Mouse (Mus musculus): ENCODE results near the gene Atp8a1. TPM values are rescaled to one million over a fixed set of nuclear protein-coding genes. Genes with fewer than 3 reads are reported as not detected.

The Atp8a1 gene
- polyA plus RNA-seq, 1 experiment from 2014 or later = 41.5 TPM

DNA sequence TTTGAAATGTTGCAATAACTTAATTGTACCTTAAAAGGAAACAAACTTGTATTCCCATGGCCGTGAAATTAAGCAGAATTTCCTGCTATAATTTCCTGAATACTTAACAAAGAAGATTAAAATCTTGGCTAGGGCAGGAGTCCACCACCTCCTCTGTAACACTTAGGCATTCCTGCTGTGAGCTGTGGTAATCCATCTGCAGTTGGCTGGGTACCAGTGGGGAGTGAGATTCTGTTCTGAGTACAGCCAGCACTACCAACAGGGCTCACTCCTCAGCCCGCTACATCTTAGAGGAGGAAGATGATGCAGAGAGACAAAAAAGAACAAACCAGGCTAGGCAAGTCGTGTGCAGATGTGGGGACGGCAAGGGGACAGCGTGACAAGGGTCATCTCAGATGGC is 192.7 kb downstream of the Atp8a1 start:
- H3K4me3 ChIP-seq (replicated peaks; ENCODE audit: low read length) = no peak overlapping the region
- 68% methylated on average over 5 of the region's 5 CpGs for WGBS
- ATAC-seq = no peak
- H3K36me3 ChIP-seq (ENCODE audit: control insufficient read depth, insufficient read depth) = 0 out of 2 replicates have a peak, but pooled peaks cover 2% of the 10 kb centered on the region
- H3K27me3 ChIP-seq (replicated peaks; ENCODE audit: control insufficient read depth, insufficient read depth, low read length) = no peaks in the 10 kb centered on the region
- H3K27ac ChIP-seq (ENCODE audit: low read length) = no peak overlapping the region
- H3K4me1 ChIP-seq (replicated peaks; ENCODE audit: control insufficient read depth, insufficient read depth, low read length) = peaks cover 4% of the 10 kb centered on the region; the same call in 1 of the 2 replicates
- no peaks in the 10 kb centered on the region for H3K9me3 ChIP-seq (ENCODE audit: control insufficient read depth, low read length)
- H3K9ac ChIP-seq (replicated peaks; ENCODE audit: low read depth, low read length) = no peak overlapping the region
- H3K4me2 ChIP-seq (ENCODE audit: low read length) = no peak overlapping the region

DNA sequence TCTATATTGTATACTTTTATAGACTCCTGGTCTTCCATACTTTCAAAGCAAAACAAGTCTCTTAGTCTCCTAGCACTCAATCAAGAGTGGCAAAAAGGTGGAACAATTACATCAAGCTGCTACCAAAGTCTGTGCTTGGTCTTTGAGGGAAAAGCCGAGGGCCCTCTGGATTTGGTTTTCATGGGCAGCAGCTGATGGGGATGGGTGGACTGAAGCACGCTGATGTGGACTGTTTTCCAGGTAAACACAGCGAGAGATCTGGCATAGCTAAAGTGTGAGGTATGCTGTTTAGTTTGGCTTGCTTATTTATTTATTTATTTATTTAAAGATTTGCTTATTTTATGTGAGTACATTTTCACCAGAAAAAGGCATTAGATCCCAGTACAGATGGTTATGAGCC is 193.7 kb downstream of the Atp8a1 start:
- ATAC-seq = no peak
- Histone ChIP-seq H3K4me3 (replicated peaks; ENCODE audit: low read length) (no peak overlapping the region), H3K4me1 (replicated peaks; ENCODE audit: control insufficient read depth, insufficient read depth, low read length) (peaks cover 4% of the 10 kb centered on the region; the same call in 1 of the 2 replicates), H3K4me2 (ENCODE audit: low read length) (no peak overlapping the region), H3K27me3 (replicated peaks; ENCODE audit: control insufficient read depth, insufficient read depth, low read length) (no peaks in the 10 kb centered on the region), H3K9ac (replicated peaks; ENCODE audit: low read depth, low read length) (no peak overlapping the region), H3K36me3 (ENCODE audit: control insufficient read depth, insufficient read depth) (0 out of 2 replicates have a peak, but pooled peaks cover 2% of the 10 kb centered on the region), H3K27ac (ENCODE audit: low read length) (no peak overlapping the region), H3K9me3 (ENCODE audit: control insufficient read depth, low read length) (no peaks in the 10 kb centered on the region)
- WGBS = 93% methylated on average over 3 of the region's 3 CpGs

DNA sequence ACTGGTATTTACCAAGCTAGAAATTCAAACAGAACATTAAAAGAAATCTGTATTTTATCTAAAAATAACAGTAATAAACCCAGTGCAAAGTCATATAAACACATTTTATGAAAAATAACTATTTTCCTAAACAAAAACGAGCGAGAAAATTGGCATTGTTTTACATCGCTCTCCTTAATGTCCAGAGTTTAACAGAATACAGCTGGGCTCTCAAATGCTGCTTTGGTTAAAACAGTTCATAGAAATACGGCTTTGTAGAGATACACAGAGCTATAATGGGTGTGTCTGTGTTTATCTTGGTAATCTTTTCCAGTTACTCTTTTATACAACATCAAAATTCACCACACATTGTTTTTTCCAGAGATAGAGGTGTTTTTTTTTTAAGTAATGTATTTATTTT is 194.8 kb downstream of the Atp8a1 start:
- H3K9me3 ChIP-seq (ENCODE audit: control insufficient read depth, low read length) = no peaks in the 10 kb centered on the region
- no peak overlapping the region for H3K9ac ChIP-seq (replicated peaks; ENCODE audit: low read depth, low read length)
- H3K4me2 ChIP-seq (ENCODE audit: low read length) = no peak overlapping the region
- ATAC-seq = no peak
- no peak overlapping the region for H3K4me3 ChIP-seq (replicated peaks; ENCODE audit: low read length)
- H3K27ac ChIP-seq (ENCODE audit: low read length) = no peak overlapping the region
- H3K36me3 ChIP-seq (ENCODE audit: control insufficient read depth, insufficient read depth) = no peaks in the 10 kb centered on the region
- peaks cover 4% of the 10 kb centered on the region; the same call in 1 of the 2 replicates for H3K4me1 ChIP-seq (replicated peaks; ENCODE audit: control insufficient read depth, insufficient read depth, low read length)
- H3K27me3 ChIP-seq (replicated peaks; ENCODE audit: control insufficient read depth, insufficient read depth, low read length) = no peaks in the 10 kb centered on the region
- WGBS = 91% methylated on average over 4 of the region's 4 CpGs

DNA sequence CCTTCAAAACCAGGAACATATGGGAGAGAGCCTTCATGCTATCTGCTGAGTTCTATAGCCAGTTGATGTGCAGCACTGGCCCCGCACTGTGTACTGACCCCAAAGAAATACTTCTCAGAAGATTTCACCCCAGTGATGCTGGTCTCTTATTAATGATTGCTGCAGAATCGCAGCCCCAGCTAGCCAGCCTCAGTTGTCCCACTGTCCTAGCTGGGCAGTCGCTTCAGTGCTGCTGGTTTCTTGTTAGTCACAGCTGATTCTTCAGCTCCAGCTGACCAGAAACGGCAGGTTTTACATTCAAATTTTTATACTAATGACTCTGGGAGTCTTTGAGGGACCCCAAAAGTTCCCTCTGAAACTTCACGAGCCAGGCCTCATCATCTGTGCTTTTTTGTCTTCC is 197.2 kb downstream of the Atp8a1 start:
- Histone ChIP-seq H3K9ac (replicated peaks; ENCODE audit: low read depth, low read length) (no peak overlapping the region), H3K9me3 (ENCODE audit: control insufficient read depth, low read length) (no peaks in the 10 kb centered on the region), H3K4me2 (ENCODE audit: low read length) (no peak overlapping the region), H3K4me1 (replicated peaks; ENCODE audit: control insufficient read depth, insufficient read depth, low read length) (no peaks in the 10 kb centered on the region), H3K27me3 (replicated peaks; ENCODE audit: control insufficient read depth, insufficient read depth, low read length) (no peaks in the 10 kb centered on the region), H3K4me3 (replicated peaks; ENCODE audit: low read length) (no peak overlapping the region), H3K36me3 (ENCODE audit: control insufficient read depth, insufficient read depth) (no peaks in the 10 kb centered on the region), H3K27ac (ENCODE audit: low read length) (no peak overlapping the region)
- WGBS = 90% methylated on average over 5 of the region's 5 CpGs
- no peak for ATAC-seq

DNA sequence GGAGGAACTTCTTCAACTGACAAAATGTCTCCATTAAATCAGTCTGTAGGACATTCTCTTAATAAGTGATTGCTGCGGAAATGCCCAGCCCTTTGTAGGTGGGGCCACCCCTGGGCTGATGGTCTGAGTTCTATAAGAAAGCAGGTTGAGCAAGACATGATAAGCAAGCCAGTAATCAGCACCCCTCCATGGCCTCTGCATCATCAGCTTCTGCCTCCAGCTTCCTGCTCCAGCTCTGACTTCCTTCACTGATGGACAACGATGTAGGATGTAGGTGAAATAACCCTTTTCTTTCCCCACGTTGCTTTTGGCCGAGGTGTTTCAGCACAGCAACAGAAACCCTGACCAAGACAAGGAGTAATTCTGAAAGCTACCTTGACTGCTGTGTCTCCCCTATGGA is 198.1 kb downstream of the Atp8a1 start:
- Histone ChIP-seq H3K27me3 (replicated peaks; ENCODE audit: control insufficient read depth, insufficient read depth, low read length) (no peaks in the 10 kb centered on the region), H3K27ac (ENCODE audit: low read length) (no peak overlapping the region), H3K36me3 (ENCODE audit: control insufficient read depth, insufficient read depth) (no peaks in the 10 kb centered on the region), H3K4me1 (replicated peaks; ENCODE audit: control insufficient read depth, insufficient read depth, low read length) (no peaks in the 10 kb centered on the region), H3K4me2 (ENCODE audit: low read length) (no peak overlapping the region), H3K4me3 (replicated peaks; ENCODE audit: low read length) (no peak overlapping the region), H3K9me3 (ENCODE audit: control insufficient read depth, low read length) (no peaks in the 10 kb centered on the region), H3K9ac (replicated peaks; ENCODE audit: low read depth, low read length) (no peak overlapping the region)
- ATAC-seq = no peak
- WGBS = 97% methylated on average over 4 of the region's 4 CpGs

DNA sequence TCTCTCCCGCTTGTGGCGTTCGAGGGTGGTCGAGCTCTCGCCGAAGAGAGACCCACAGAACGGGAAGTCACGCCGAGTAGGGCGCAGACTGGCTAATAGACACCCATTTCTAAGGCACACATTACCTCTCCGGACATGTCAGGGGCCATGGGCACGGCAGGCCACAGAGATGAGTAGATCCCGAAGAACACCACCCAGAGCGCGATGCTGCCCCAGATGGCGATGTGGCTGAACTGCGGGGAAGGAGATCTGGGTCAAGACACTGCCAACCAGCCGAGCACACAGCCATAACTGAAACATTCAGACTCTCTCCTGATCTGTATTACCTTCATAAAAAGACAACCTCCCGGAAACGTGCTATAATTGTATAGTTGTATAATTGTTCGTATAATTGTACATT is 199.7 kb downstream of the Atp8a1 start:
- Histone ChIP-seq H3K4me3 (replicated peaks; ENCODE audit: low read length) (no peak overlapping the region), H3K4me2 (ENCODE audit: low read length) (no peak overlapping the region), H3K27me3 (replicated peaks; ENCODE audit: control insufficient read depth, insufficient read depth, low read length) (no peaks in the 10 kb centered on the region), H3K36me3 (ENCODE audit: control insufficient read depth, insufficient read depth) (no peaks in the 10 kb centered on the region), H3K27ac (ENCODE audit: low read length) (no peak overlapping the region), H3K9ac (replicated peaks; ENCODE audit: low read depth, low read length) (no peak overlapping the region), H3K4me1 (replicated peaks; ENCODE audit: control insufficient read depth, insufficient read depth, low read length) (no peaks in the 10 kb centered on the region), H3K9me3 (ENCODE audit: control insufficient read depth, low read length) (no peaks in the 10 kb centered on the region)
- no peak for ATAC-seq
- WGBS = 78% methylated on average over 21 of the region's 21 CpGs

DNA sequence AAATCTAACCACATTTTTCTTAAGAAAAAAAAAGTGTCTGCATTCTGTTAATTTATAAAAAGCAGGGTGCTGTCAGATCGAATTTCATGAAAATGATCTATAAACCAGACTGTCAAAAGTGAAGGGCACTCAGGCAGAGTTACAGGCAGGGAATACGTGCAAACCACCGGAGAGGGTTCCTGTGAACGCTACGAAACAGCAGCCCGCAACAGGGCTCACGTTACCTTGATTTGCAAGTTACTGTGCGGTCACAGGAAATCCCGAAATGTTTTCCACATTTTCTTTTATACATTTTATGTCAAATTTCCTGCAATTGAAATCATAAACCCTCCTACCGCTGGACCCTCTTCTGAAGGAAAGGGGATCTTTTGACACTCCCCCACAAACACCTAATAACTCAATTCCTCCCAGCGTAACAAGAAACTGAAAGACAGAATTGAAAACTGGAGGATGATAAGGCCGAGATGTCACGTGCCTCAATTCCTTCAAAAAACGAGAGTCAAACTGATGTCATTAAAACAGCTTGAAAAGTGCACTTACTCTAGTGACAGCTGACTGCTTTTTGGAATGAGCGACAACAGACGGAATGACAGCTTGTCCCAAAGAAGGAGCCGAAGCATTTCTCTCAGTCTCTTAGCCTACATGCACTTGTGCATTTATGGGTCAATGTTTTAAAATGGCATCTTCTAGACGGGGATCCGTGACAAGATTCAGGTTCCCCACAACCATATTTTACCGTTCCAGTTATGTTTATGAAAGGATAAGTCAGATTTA is 200.3 kb downstream of the Atp8a1 start:
- H3K27ac ChIP-seq (ENCODE audit: low read length) = no peak overlapping the region
- no peaks in the 10 kb centered on the region for H3K4me1 ChIP-seq (replicated peaks; ENCODE audit: control insufficient read depth, insufficient read depth, low read length)
- ATAC-seq = no peak
- H3K4me3 ChIP-seq (replicated peaks; ENCODE audit: low read length) = no peak overlapping the region
- H3K36me3 ChIP-seq (ENCODE audit: control insufficient read depth, insufficient read depth) = no peaks in the 10 kb centered on the region
- no peaks in the 10 kb centered on the region for H3K9me3 ChIP-seq (ENCODE audit: control insufficient read depth, low read length)
- H3K4me2 ChIP-seq (ENCODE audit: low read length) = no peak overlapping the region
- no peak overlapping the region for H3K9ac ChIP-seq (replicated peaks; ENCODE audit: low read depth, low read length)
- whole genome bisulfite sequencing = 84% methylated on average over 20 of the region's 20 CpGs
- H3K27me3 ChIP-seq (replicated peaks; ENCODE audit: control insufficient read depth, insufficient read depth, low read length) = no peaks in the 10 kb centered on the region

DNA sequence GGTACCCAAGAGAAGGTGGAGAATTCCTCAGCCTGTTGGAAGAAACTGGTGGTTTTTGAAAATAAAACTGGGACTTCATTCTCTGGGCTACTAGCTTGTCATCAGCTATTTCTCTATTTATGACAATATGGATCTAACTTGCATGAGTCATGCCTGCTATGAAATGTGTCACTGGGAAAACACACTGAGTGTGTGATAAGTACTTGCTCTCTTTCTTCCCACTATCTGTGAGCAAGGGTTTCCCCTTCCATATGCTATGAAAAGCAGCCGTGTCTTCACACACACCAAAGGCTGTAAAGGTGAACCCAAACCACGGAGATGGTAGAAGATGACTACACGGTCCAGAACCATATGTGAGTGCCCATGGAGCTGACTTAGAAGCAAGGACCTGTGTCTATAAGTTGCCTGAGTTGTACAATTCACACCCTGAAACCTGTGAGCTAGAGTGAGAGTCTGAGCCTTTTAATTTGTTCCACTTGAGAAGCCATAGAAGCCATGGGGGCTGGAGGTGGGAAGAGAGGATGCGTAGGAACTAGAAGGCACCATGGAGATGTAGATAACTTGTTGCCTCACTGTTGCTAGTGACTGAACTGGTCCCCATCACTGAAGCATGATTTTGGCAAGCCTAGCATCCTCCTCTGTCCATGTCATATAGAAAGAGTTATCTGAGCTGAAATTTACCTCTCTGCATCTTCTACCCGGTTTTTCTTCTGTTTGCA is 203.5 kb downstream of the Atp8a1 start:
- Histone ChIP-seq H3K9me3 (ENCODE audit: control insufficient read depth, low read length) (no peaks in the 10 kb centered on the region), H3K4me2 (ENCODE audit: low read length) (no peak overlapping the region), H3K4me3 (replicated peaks; ENCODE audit: low read length) (no peak overlapping the region), H3K36me3 (ENCODE audit: control insufficient read depth, insufficient read depth) (no peaks in the 10 kb centered on the region), H3K4me1 (replicated peaks; ENCODE audit: control insufficient read depth, insufficient read depth, low read length) (no peaks in the 10 kb centered on the region), H3K27me3 (replicated peaks; ENCODE audit: control insufficient read depth, insufficient read depth, low read length) (no peaks in the 10 kb centered on the region), H3K27ac (ENCODE audit: low read length) (no peak overlapping the region), H3K9ac (replicated peaks; ENCODE audit: low read depth, low read length) (no peak overlapping the region)
- ATAC-seq = no peak
- 93% methylated on average over 5 of the region's 5 CpGs for WGBS

DNA sequence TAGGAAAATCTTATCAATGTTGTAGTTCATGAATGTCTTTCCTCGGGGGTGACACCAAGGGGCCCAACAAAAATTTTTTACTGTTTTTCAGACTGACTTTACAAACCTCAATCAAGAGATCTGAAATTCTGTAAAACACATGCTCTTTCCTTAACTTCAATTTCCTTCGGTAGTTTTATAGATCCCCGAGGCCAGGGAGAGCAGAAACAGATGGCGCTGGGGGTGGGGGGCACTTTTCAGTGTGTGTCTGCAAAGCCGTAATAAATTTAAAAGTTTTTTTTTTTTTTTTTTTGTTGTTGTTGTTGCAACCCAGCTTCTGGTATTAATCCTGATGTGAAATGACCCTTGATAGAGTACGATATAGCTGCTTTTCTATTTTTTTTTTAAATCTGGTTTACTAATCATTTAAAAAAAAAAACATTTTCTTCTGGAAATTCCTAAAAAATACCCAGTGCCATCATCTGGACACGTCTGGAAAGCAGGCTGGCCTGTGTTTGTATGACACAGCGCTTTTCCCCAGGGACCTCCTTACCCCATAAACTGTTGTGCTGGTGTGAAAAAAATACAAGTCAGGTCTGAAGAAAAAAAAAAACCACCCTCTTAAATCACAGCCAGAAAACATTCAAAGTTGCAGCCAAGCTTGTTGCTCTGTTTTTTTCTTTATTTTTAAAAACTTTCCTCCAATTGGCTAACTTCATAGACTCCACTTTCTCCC is 205.7 kb downstream of the Atp8a1 start:
- Histone ChIP-seq H3K4me2 (ENCODE audit: low read length) (no peak overlapping the region), H3K9me3 (ENCODE audit: control insufficient read depth, low read length) (no peaks in the 10 kb centered on the region), H3K36me3 (ENCODE audit: control insufficient read depth, insufficient read depth) (0 out of 2 replicates have a peak, but pooled peaks cover under 1% of the 10 kb centered on the region), H3K4me3 (replicated peaks; ENCODE audit: low read length) (no peak overlapping the region), H3K4me1 (replicated peaks; ENCODE audit: control insufficient read depth, insufficient read depth, low read length) (no peaks in the 10 kb centered on the region), H3K27me3 (replicated peaks; ENCODE audit: control insufficient read depth, insufficient read depth, low read length) (no peaks in the 10 kb centered on the region), H3K9ac (replicated peaks; ENCODE audit: low read depth, low read length) (no peak overlapping the region), H3K27ac (ENCODE audit: low read length) (no peak overlapping the region)
- no peak for ATAC-seq
- WGBS = 81% methylated on average over 8 of the region's 8 CpGs
